Mouse (Mus musculus): ENCODE data around the gene Apoc2.
"Not testable (repeated sequence)": the region's sequence is repeated elsewhere in the genome, so short reads cannot be mapped to it uniquely, and the experiment has no call there.

Apoc2 gene

DNA sequence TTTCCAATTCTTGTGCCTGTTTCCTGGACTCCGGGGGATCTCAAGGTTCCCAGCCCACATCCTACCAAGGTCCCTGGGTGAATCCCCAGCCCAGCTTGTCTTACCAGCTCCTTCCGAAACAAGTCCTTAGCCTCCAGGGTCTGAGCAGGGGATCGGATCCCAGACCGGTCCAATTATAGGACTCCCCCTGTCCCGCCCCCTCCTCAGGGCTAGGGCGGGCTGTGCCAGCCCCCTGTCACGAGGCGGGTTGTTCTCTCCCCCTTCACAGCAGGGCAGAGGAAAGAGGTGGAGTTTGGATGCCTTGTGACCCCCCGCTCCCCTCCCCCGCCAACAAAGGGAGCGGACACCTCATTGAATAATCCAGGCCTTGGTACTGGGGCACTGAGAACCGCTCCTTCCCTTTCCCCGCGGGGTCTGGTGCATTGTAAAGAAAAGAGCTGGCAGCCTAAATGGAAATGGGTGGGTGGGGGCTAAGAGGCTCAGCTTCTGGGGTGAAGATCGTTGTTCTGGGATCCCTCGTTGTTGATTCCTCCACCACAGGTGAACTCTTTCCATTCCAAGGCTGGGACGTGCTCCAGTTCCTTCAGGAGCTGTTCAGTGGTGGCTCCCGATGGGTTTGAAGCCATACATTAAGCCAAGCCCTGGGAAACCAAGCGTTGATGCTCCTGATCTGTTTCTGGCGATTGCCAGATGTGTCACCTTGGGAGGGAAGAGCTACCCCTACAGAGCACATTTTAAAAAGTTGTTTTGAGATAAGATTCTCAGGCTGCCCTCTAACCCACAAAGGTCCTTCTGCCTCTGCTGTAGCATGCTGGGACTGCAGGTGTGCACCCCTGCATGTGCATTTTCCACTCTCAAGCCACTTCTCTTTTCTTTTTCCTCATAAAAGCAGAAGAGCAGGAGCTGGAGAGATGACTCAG lies 21.4 kb upstream of the Apoc2 start, which contains the start of gene Apoe:
Apoe (minus strand) TSS at position 282 of the 920 bp plus-strand sequence.
- DNase-seq (ENCODE audit: low spot score), result peak; percentile 43

DNA sequence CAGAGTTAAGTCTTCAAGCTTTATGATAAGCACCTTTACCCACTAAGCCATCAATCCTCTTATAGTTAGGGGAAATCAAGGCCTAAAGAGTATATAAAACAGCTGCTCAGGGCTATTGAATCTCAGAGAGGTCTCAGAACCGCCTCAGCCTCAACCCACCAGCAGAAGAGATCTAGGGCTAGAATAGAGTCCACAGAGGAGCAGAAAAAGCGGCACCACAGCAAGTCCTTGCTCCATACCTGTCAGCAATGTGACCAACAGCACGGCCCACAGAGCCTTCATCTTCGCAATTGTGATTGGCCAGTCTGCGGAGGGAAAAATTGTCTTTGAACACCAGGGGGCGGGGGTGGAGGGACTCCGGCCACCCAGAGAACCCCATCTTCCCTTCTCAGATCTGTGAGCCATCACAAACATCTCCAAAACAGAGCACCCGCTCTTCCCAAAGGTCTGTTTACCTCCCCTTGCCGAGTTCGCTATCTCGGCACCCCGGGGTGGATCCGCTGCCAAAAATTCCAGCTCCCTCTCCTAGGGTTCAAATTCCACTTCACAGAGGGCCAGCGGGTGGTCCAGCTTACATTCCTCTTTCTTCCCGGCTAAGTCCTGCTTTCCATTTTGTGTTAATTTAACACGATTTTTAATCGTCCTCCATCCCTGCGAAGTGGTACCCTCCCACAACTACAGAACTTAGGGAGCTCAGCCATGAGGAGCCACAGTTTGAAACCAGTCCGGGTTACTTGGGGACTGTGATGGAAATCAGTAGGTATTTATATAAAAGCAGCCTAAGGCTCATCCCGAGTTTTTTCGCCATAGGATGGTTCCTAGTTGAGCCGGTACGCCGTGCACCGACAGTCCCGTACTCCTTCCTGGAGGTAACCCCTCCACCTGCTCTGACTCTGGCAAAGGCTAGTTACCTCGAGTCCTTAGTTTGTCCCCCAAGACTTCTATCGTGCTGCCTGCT lies 20.5 kb upstream of the Apoc2 start:
- no peak for DNase-seq (ENCODE audit: low spot score)

DNA sequence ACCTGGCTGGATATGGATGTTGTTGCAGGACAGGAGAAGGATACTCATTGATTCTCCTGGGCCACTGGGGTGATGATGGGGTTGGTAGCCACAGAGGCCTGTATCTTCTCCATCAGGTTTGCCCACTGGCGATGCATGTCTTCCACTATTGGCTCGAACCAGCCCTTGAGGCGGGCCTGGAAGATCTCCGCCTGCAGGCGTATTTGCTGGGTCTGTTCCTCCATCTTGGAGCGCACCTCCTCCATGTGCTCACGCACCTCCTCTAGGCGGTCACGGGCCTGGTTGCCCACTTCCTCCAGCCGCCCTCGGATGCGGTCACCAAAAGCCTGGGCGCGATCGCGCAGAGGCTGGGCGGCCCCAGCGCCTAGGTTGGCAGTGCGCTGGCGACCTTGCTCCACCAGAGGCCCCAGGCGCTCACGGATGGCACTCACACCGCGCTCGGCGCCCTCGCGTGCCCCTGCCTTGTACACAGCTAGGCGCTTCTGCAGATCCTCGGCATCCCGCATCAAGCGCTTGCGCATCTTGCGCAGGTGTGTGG lies 18.7 kb upstream of the Apoc2 start:
- no peak for DNase-seq (ENCODE audit: low spot score)

GRCm38 (mm10) chr7:19695881-19696280 lies 18.1 kb upstream of the Apoc2 start:
- DNase-seq (ENCODE audit: low spot score), result no peak

DNA sequence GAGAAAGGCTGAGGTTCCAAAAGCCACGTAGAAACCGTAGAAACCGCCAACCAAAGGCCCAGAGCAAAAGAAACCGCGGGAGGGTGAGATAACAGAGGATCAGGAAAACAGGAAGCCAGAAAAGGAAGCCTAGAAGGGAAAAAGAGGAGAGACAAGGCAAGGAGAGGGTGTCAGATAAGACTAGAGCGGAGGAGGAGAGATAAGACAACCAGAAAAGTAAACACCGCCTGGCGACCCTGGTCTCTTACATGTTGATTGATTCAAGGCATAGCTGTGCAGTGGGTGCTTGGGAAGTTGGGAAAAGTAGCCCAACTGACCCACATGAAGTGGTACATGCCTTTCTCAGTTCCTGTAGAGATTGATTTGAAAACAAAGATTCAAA lies 17.5 kb upstream of the Apoc2 start:
- no peak for DNase-seq (ENCODE audit: low spot score)

DNA sequence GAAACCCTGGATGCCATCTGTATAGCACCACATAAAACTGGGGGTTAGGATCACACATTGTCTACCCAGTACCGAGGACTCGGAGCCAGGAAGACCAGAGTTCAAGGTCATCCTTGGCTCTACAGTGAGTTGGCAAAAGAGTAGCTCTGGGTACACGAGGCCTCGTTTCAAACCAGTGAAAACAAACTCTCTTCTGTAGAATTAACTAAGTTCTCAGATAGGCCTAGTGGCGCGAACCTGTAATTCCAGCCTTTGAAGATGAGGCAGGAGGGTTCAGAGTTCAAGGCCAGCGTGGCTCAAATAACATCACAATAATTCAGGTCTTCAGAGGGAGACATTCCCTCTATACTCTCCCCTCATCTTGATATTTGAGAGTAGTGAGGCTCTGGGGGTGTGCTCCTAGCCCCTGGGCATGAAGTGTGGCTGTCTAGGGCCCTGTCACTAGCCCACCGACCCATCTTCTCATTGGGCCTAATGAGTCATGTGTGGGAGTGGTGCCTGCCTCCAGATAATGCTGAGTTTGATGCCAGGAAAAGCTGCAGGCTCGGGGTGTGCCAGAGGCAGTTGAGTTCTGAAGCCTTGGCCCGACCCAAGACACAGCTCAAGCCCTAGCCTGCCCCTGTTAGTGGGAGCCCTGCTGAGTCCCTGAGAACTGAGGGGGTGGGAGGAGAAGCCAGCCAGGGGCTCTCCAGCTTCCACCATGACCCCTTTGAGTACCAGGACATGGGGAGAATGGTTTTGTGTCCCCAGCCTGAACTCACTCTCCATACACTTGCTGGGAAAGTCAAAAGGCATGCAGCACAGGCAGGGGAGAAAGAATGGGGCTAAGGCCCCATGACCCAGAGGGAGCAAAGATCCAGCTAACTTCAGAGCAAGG lies 16.8 kb upstream of the Apoc2 start:
- no peak for DNase-seq (ENCODE audit: low spot score)

DNA sequence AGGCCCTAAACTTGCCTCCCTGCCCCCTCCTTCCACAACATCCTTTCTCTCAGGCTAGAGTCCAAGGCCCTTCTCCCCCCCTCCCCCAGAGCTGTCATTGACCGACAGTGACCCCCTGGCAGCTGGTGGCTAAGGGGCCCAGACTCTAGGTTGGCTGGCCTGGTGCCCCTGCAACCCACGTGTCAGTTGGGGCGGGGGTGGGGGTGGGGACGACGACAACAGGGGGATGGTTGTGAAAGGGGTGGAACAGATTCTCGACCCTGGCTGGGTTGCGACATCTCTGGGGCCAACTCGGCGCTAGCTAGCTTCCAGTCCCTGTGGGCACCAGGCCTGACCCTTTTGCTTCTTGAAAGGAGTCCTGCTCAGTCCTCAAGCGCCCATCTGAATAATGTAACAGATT lies 15.7 kb upstream of the Apoc2 start:
- DNase-seq (ENCODE audit: low spot score), result no peak

DNA sequence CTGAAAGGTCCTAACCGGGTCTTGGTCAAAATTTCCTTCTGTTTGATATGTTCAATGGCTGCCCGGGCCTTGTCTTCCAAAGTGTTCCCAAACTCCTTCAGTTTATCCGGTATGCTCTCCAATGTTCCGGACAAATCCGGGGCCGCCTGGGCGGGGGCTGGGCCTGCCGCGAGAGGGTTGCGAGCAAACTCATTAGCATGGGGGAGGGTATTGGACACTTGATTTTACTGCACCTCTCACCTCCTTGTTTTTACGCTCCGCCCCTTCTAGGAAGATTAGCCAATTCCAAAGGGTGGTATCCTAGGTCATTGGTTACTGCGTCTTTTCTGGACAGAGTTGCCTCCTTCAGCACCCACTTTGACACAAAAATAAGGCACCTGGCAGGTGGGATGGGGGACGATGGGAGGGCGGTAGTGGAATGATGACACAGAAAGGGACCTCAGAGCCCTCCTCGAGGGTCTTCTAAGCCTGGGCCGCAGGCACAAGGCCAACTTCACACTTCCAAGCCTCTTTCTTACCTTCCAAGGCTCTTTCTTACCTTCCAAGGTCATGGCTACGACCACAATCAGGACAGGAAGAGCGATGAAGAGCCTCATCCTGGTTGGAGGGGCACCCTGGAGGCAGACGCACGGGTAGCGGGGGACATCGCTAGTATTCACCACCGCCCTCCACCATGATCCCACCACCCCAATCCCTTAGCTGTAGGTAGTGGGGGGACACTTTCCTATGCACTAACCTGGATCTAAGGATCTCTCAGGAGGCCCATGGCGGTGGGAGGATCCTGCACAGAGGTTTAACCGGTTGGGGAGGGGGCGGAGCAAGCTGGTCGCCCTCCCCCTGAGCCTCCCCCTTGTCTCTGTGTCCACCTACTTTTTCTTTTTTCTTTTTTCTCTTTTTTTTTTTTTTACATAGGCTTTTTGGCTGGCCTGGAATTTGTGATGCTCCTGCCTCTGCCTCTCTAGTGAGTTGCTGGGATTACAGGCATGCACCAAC lies 14.4 kb upstream of the Apoc2 start, which contains the start of gene Apoc1:
Apoc1 (minus strand) TSS at position 788 of the 993 bp plus-strand sequence.
- DNase-seq (ENCODE audit: low spot score), result no peak

GRCm38 (mm10) chr7:19691434-19691833 lies 13.7 kb upstream of the Apoc2 start:
- DNase-seq (ENCODE audit: low spot score), result no peak

- DNase-seq (ENCODE audit: low spot score), result no peak
Measured at GRCm38 (mm10) chr7:19690845-19691244, 13.1 kb upstream of the Apoc2 start.

- no peak for DNase-seq (ENCODE audit: low spot score)
Measured at GRCm38 (mm10) chr7:19688611-19689010, 10.9 kb upstream of the Apoc2 start.

DNA sequence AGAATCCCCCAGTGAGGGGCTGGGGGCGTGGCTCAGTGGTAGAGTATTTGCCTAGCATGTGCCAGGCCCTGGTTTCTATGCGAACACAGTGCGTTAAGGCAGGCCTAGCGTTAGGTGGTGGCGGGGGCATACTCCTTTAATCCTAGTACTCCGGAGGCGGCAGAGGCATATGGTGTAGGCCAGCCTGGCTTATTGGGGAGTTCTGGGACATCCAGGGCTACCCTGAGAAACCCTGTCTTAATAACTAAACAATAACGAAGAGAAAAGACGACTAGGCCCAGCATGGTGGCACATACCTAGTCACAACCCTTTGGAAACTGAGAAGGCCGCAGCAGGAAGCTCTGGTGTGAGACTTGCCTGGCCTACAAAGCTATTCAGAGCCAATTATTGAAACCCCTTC lies 10.4 kb upstream of the Apoc2 start:
- DNase-seq (ENCODE audit: low spot score), result no peak

GRCm38 (mm10) chr7:19686927-19687583 lies 9.3 kb upstream of the Apoc2 start:
- DNase-seq (ENCODE audit: low spot score), result not testable (repeated sequence)

DNA sequence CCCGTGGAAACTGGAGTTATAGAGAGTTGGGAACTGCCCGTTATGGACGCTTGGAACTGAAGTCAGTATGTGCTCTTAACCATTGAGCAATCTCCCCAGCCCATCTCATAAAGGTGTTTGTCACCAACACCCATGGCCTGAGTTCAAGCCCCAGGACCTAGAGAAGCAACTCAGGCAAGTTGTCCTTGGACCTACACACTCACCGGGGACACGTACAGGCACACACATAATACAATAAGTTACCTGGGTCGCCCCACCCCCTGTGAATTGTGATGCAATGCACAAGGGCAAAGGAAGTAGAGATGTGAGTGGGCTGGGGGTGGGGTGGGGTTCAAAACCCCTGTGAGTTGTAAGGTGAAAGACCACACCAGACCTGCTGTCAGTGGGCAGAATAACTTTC lies 8.8 kb upstream of the Apoc2 start:
- DNase-seq (ENCODE audit: low spot score), result no peak

- DNase-seq (ENCODE audit: low spot score), result no peak
Measured at GRCm38 (mm10) chr7:19685374-19685773, 7.6 kb upstream of the Apoc2 start.

DNA sequence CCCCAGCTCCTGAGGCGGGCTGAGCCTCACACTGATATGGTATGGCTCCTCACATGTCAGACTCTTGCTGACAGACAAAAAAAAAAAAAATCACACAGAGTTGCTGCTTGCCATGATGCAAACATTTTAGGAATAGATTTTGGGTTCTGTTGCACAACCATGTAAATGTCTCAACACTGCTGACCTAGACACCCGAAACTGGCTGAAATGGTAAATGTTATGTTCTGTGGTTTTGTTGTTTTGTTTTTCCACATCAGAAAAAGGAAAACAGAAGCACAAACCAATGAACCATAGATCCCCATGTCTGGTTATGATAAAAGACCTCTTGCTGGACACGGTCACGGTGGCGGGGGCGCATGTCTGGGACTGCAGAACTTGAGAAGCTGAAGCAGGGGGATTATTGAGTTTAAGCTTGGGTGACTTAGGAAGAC lies 6.0 kb upstream of the Apoc2 start:
- no peak for DNase-seq (ENCODE audit: low spot score)

DNA sequence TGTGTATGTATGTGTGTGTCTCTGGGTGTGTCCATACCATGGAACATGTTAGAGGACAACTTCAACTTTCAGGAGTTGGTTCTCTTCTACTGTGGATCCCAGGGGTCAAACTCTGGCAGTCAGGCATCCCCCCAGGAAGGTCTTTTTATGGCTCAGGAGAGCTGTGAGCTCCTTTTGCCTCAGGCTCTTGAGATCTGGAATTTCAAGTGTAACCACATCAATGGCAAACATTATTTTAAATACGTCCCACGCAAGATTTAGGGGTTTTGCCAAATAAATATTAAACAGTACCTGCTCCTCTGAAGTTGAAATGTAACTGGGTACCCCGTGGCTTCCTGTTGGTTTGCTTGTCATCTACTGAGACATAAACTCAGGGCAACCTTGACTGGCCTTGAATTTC lies 5.2 kb upstream of the Apoc2 start:
- no peak for DNase-seq (ENCODE audit: low spot score)

GRCm38 (mm10) chr7:19681202-19681694 lies 3.5 kb upstream of the Apoc2 start, which contains the start of the genes Gm44805 and Apoc4:
TSS of gene Gm44805 (minus strand) at chr7:19681423.
TSS of gene Apoc4 (minus strand) at chr7:19681479.
- DNase-seq (ENCODE audit: low spot score), result no peak

DNA sequence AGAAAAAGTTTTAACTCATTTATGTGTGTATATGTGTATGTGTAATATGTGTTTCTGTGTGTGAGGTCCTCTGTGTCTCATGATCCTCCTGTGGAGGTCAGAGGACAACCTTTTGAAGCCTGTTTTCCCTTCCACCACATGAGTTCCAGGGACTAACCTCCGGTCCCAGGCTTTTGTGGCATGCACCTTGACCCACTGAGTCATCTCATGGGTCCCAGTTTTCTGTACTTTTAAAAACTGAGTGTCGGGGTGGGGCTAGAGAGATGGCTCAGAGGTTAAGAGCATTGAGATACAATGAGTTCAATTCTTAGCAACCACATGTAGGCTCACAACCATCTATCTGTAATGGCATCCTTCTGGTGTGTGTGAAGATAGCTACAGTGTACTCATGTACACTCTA lies 3.0 kb upstream of the Apoc2 start:
- DNase-seq (ENCODE audit: low spot score), result no peak

Data from ovary, postnatal 14 days (tissue).